Mouse (Mus musculus): ENCODE measurements at regions not wholly inside any gene's neighbourhood (a gene's known extent, or its start where the extent isn't known, plus 50 kb on each side); places are given as distances from the start of the nearest gene placed in this dataset.

- TF ChIP-seq CTCF (IDR thresholded peaks at IDR 0.05; ENCODE audit: low read depth) (no peak), EP300 (IDR thresholded peaks at IDR 0.05; ENCODE audit: low read depth) (no peak)
Observed at GRCm38 (mm10) chr5:43024006-43024593, 208.9 kb upstream of the Cpeb2 start.
